Mouse (Mus musculus) heart, postnatal 4 days (tissue): ENCODE results near the gene Phc2. TPM values are rescaled to one million over a fixed set of nuclear protein-coding genes. Genes with fewer than 3 reads are reported as not detected.

Experiments used
- DNase-seq: peaks from one replicate; pipeline ENCODE4 v3.0.0; 2021
- total RNA-seq, 2 experiments: library from RNA; stranded (reverse); gene quantifications; 2 replicates each; pipeline ENCODE4 v1.2.3; 2021

The Phc2 gene
- total RNA-seq, 2 experiments from 2014 or later: 69.1 to 72.5 TPM

- no peak for DNase-seq
Observed at GRCm38 (mm10) chr4:128692149-128692925, 37.8 kb downstream of the Phc2 start.

- DNase-seq: no peak
Observed at GRCm38 (mm10) chr4:128693207-128693606, 38.7 kb downstream of the Phc2 start.

- DNase-seq: no peak
Observed at GRCm38 (mm10) chr4:128694315-128694714, 39.8 kb downstream of the Phc2 start.

- no peak for DNase-seq
Observed at GRCm38 (mm10) chr4:128695149-128695548, 40.6 kb downstream of the Phc2 start.

- DNase-seq: peak; percentile 82
Observed at GRCm38 (mm10) chr4:128698011-128698861, 43.7 kb downstream of the Phc2 start.

- DNase-seq: no peak
Observed at GRCm38 (mm10) chr4:128699916-128700315, 45.4 kb downstream of the Phc2 start.

GRCm38 (mm10) chr4:128700543-128700942 is 46.0 kb downstream of the Phc2 start:
- no peak for DNase-seq

- DNase-seq: no peak
Observed at GRCm38 (mm10) chr4:128705138-128705720, 50.7 kb downstream of the Phc2 start.

GRCm38 (mm10) chr4:128706626-128707025 is 52.1 kb downstream of the Phc2 start:
- DNase-seq: peak; percentile 64

GRCm38 (mm10) chr4:128707384-128707783 is 52.9 kb downstream of the Phc2 start:
- no peak for DNase-seq

- no peak for DNase-seq
Observed at GRCm38 (mm10) chr4:128709061-128709780, 54.7 kb downstream of the Phc2 start.

- DNase-seq: no peak
Observed at GRCm38 (mm10) chr4:128709781-128710166, 55.3 kb downstream of the Phc2 start.

GRCm38 (mm10) chr4:128710286-128710685 is 55.8 kb downstream of the Phc2 start:
- no peak for DNase-seq

GRCm38 (mm10) chr4:128710800-128711199 is 56.3 kb downstream of the Phc2 start:
- DNase-seq: no peak

GRCm38 (mm10) chr4:128711455-128712135 is 57.1 kb downstream of the Phc2 start:
- peak; percentile 95 for DNase-seq

- DNase-seq: no peak
Observed at GRCm38 (mm10) chr4:128712136-128712655, 57.7 kb downstream of the Phc2 start.

- DNase-seq: no peak
Observed at GRCm38 (mm10) chr4:128712941-128713340, 58.4 kb downstream of the Phc2 start.

- no peak for DNase-seq
Observed at GRCm38 (mm10) chr4:128715241-128716204, 61.0 kb downstream of the Phc2 start.

GRCm38 (mm10) chr4:128716279-128716678 is 61.8 kb downstream of the Phc2 start:
- no peak for DNase-seq

- DNase-seq: no peak
Observed at GRCm38 (mm10) chr4:128716731-128717130, 62.2 kb downstream of the Phc2 start.
